Mouse (Mus musculus): ENCODE measurements around the gene Sppl2b. TPM values are rescaled to one million over a fixed set of nuclear protein-coding genes. Genes with fewer than 3 reads are reported as not detected.

The Sppl2b gene
- total and polyA plus RNA-seq, 2 experiments from 2014 or later: 24.2 to 44.4 TPM

DNA sequence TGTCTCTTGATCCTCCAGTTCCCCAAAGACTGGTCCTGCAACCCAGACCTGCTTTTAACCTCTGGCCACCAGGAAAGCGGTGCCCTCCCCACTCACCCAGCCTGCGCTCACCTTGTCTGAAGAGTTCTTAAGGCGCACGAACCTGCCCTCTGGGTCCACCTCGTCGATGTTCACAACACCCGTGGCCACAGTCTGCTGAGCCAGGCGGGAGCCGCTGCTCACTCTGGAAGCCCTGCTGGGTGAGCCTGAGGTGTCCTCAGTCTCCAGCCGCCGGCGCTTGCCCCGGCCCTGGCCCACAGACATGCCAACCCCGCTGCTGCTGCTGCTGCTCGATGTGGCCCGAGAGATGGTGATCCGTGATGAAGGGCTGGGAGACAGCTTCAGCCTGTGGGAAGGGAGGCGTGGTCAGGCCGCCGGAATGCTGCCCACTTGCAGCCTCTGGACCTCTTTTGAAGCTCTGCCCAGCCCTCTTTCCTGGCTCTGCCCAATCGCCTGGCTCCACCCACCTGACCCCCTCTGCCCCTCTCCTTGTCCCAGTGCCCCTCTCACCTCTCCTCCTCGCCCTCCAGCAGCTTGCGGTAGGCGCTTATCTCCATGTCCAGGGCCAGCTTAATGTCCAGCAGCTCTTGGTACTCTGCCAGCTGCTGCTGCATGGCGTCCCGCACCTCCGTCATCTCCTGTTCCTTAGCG lies 49.1 kb downstream of the Sppl2b start:
- no peak for ATAC-seq (ENCODE audit: insufficient read depth, low read depth)
- no peak for TF ChIP-seq CTCF (IDR thresholded peaks at IDR 0.05; ENCODE audit: low read depth)
- no peak for TF ChIP-seq EP300 (IDR thresholded peaks at IDR 0.05; ENCODE audit: low read depth)
- Histone ChIP-seq H3K36me3 (replicated peaks; ENCODE audit: control insufficient read depth, insufficient read depth, low read length) (peaks cover 46% of the 10 kb centered on the region), H3K4me2 (ENCODE audit: low read depth, low read length) (no peak overlapping the region), H3K9me3 (replicated peaks; ENCODE audit: control insufficient read depth, low read length) (no peaks in the 10 kb centered on the region), H3K27me3 (ENCODE audit: control insufficient read depth, insufficient read depth, low read length) (no peaks in the 10 kb centered on the region), H3K4me1 (ENCODE audit: control insufficient read depth, insufficient read depth) (peaks cover 7% of the 10 kb centered on the region), H3K9ac (replicated peaks; ENCODE audit: low read depth, low read length) (no peak overlapping the region), H3K27ac (ENCODE audit: low read depth) (no peak overlapping the region), H3K4me3 (ENCODE audit: low read depth, low read length) (no peak overlapping the region)
- DNase-seq (ENCODE audit: low spot score): no peak
- 71% methylated on average over 28 of the region's 28 CpGs for WGBS

DNA sequence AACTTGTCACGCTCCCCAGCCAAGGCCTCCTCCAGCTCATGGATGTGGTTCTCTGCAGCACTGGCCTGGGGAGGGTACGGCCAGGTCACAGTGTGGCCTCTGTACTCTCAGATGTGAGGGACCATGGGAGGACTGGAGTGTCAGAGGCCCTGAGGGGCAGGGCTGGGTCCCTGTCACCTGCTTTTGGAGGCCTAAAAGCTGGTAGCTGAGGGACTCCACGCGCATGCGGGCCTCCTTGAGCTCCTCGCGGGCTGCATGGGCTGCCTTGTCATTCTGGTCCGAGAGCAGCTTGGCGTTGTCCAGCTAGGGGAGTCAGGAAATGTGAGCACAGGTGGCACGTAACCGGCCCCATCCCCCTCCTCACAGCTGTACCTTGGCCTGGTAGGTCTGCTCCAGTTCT lies 49.6 kb downstream of the Sppl2b start:
- ATAC-seq (ENCODE audit: insufficient read depth, low read depth) (no peak), DNase-seq (ENCODE audit: low spot score) (no peak)
- Histone ChIP-seq H3K9ac (replicated peaks; ENCODE audit: low read depth, low read length) (no peak overlapping the region), H3K4me3 (ENCODE audit: low read depth, low read length) (no peak overlapping the region), H3K27me3 (ENCODE audit: control insufficient read depth, insufficient read depth, low read length) (no peaks in the 10 kb centered on the region), H3K4me2 (ENCODE audit: low read depth, low read length) (no peak overlapping the region), H3K9me3 (replicated peaks; ENCODE audit: control insufficient read depth, low read length) (no peaks in the 10 kb centered on the region), H3K4me1 (ENCODE audit: control insufficient read depth, insufficient read depth) (peaks cover 3% of the 10 kb centered on the region), H3K27ac (ENCODE audit: low read depth) (no peak overlapping the region), H3K36me3 (replicated peaks; ENCODE audit: control insufficient read depth, insufficient read depth, low read length) (peaks cover 48% of the 10 kb centered on the region)
- WGBS: 90% methylated on average over 11 of the region's 11 CpGs
- TF ChIP-seq EP300 (IDR thresholded peaks at IDR 0.05; ENCODE audit: low read depth) (no peak), CTCF (IDR thresholded peaks at IDR 0.05; ENCODE audit: low read depth) (no peak)

- WGBS: 93% methylated on average over 22 of the region's 22 CpGs
- H3K9ac ChIP-seq (replicated peaks; ENCODE audit: low read depth, low read length): no peak overlapping the region
- H3K4me1 ChIP-seq (ENCODE audit: control insufficient read depth, insufficient read depth): no peaks in the 10 kb centered on the region
- no peaks in the 10 kb centered on the region for H3K27me3 ChIP-seq (ENCODE audit: control insufficient read depth, insufficient read depth, low read length)
- peaks cover 46% of the 10 kb centered on the region for H3K36me3 ChIP-seq (replicated peaks; ENCODE audit: control insufficient read depth, insufficient read depth, low read length)
- no peak overlapping the region for H3K4me2 ChIP-seq (ENCODE audit: low read depth, low read length)
- H3K4me3 ChIP-seq (ENCODE audit: low read depth, low read length): no peak overlapping the region
- no peaks in the 10 kb centered on the region for H3K9me3 ChIP-seq (replicated peaks; ENCODE audit: control insufficient read depth, low read length)
- TF ChIP-seq EP300 (IDR thresholded peaks at IDR 0.05; ENCODE audit: low read depth) (no peak), CTCF (IDR thresholded peaks at IDR 0.05; ENCODE audit: low read depth) (no peak)
- no peak overlapping the region for H3K27ac ChIP-seq (ENCODE audit: low read depth)
- ATAC-seq (ENCODE audit: insufficient read depth, low read depth) (no peak), DNase-seq (ENCODE audit: low spot score) (no peak)
These were observed 54.5 kb downstream of the Sppl2b start for GRCm38 (mm10) chr10:80909375-80910162.

- Histone ChIP-seq H3K4me2 (ENCODE audit: low read depth, low read length) (no peak overlapping the region), H3K27me3 (ENCODE audit: control insufficient read depth, insufficient read depth, low read length) (no peaks in the 10 kb centered on the region), H3K4me3 (ENCODE audit: low read depth, low read length) (no peak overlapping the region), H3K4me1 (ENCODE audit: control insufficient read depth, insufficient read depth) (peaks cover 1% of the 10 kb centered on the region; the same call in 1 of the 2 replicates), H3K9me3 (replicated peaks; ENCODE audit: control insufficient read depth, low read length) (no peaks in the 10 kb centered on the region), H3K9ac (replicated peaks; ENCODE audit: low read depth, low read length) (no peak overlapping the region), H3K27ac (ENCODE audit: low read depth) (no peak overlapping the region), H3K36me3 (replicated peaks; ENCODE audit: control insufficient read depth, insufficient read depth, low read length) (peaks cover 38% of the 10 kb centered on the region)
- 93% methylated on average over 4 of the region's 4 CpGs for WGBS
- no peak for ATAC-seq (ENCODE audit: insufficient read depth, low read depth)
- TF ChIP-seq EP300 (IDR thresholded peaks at IDR 0.05; ENCODE audit: low read depth) (no peak), CTCF (IDR thresholded peaks at IDR 0.05; ENCODE audit: low read depth) (no peak)
- DNase-seq (ENCODE audit: low spot score): no peak
These were observed 56.3 kb downstream of the Sppl2b start for GRCm38 (mm10) chr10:80911354-80911753.

- peaks cover 4% of the 10 kb centered on the region; the same call in 1 of the 2 replicates for H3K4me1 ChIP-seq (ENCODE audit: control insufficient read depth, insufficient read depth)
- no peaks in the 10 kb centered on the region for H3K9me3 ChIP-seq (replicated peaks; ENCODE audit: control insufficient read depth, low read length)
- no peak overlapping the region for H3K9ac ChIP-seq (replicated peaks; ENCODE audit: low read depth, low read length)
- DNase-seq (ENCODE audit: low spot score) (no peak), ATAC-seq (ENCODE audit: insufficient read depth, low read depth) (no peak)
- no peak overlapping the region for H3K4me2 ChIP-seq (ENCODE audit: low read depth, low read length)
- H3K36me3 ChIP-seq (replicated peaks; ENCODE audit: control insufficient read depth, insufficient read depth, low read length): peaks cover 38% of the 10 kb centered on the region
- H3K27me3 ChIP-seq (ENCODE audit: control insufficient read depth, insufficient read depth, low read length): no peaks in the 10 kb centered on the region
- no peak for TF ChIP-seq EP300 (IDR thresholded peaks at IDR 0.05; ENCODE audit: low read depth)
- TF ChIP-seq CTCF (IDR thresholded peaks at IDR 0.05; ENCODE audit: low read depth): no peak
- no peak overlapping the region for H3K27ac ChIP-seq (ENCODE audit: low read depth)
- H3K4me3 ChIP-seq (ENCODE audit: low read depth, low read length): no peak overlapping the region
These were observed 56.8 kb downstream of the Sppl2b start for GRCm38 (mm10) chr10:80911891-80912290.

Data from heart, postnatal 0 days (tissue).